Mouse (Mus musculus): ENCODE results near the gene Miga2. TPM values are rescaled to one million over a fixed set of nuclear protein-coding genes. Genes with fewer than 3 reads are reported as not detected.

The Miga2 gene
- total and polyA plus RNA-seq, 2 experiments from 2014 or later, result 32.6 to 105 TPM

DNA sequence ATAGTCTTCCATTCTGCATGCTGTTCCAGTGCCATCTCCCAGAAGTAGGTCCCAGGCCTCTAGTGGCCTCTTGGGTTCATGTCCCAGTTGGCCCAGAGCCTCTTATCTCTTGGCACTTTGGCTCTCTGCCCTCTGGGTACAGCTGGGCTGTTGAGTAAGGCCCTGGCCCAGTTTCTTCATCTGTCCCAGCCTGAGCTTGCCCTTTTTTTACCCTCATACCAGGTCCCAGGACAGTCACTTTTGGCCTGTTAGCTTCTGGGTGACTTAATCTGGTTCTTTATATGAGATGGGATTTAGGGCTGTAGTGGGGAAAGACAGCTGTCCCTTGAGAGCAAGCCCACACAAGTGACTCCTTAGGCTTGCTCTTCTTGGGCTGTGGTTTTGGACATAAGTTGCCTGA is 65.1 kb downstream of the Miga2 start:
- no peak for DNase-seq (ENCODE audit: low spot score)
- Histone ChIP-seq H3K27me3 (ENCODE audit: control insufficient read depth, insufficient read depth, low read length) (no peaks in the 10 kb centered on the region), H3K4me3 (ENCODE audit: low read depth, low read length) (no peak overlapping the region), H3K9me3 (replicated peaks; ENCODE audit: control insufficient read depth, low read length) (no peaks in the 10 kb centered on the region), H3K36me3 (replicated peaks; ENCODE audit: control insufficient read depth, insufficient read depth, low read length) (peaks cover 73% of the 10 kb centered on the region), H3K9ac (replicated peaks; ENCODE audit: low read depth, low read length) (no peak overlapping the region), H3K27ac (ENCODE audit: low read depth) (peak overlapping the region; percentile 30; the same call in 1 of the 2 replicates), H3K4me2 (ENCODE audit: low read depth, low read length) (no peak overlapping the region), H3K4me1 (ENCODE audit: control insufficient read depth, insufficient read depth) (no peaks in the 10 kb centered on the region)
- TF ChIP-seq CTCF (IDR thresholded peaks at IDR 0.05; ENCODE audit: low read depth) (no peak), EP300 (IDR thresholded peaks at IDR 0.05; ENCODE audit: low read depth) (no peak)
- ATAC-seq (ENCODE audit: insufficient read depth, low read depth), result peak; percentile 61

Small RNA genes lying within 50 kb of the gene (microRNA-seq; reads per million reads assigned to microRNA genes)
- not detected for gene Gm47292

Other genes starting within 250 kb of the Miga2 start
- gene Zer1, start 239.6 kb upstream of the Miga2 start, total RNA-seq (2014; rRNA removed; ENCODE audit: low replicate concordance), result 31.2 and 32.4 TPM in 2 replicates
- gene Zer1, start 239.6 kb upstream of the Miga2 start, polyA plus RNA-seq (2015; fragmentation: Nextera tagmentation; extraction: Ambion mirVana), result 3.7 and 4.1 TPM in 2 replicates
- 21.4 and 29.5 TPM in 2 replicates for gene Tbc1d13, start 230.5 kb upstream of the Miga2 start, total RNA-seq (2014; rRNA removed; ENCODE audit: low replicate concordance)
- gene Tbc1d13, start 230.5 kb upstream of the Miga2 start, polyA plus RNA-seq (2015; fragmentation: Nextera tagmentation; extraction: Ambion mirVana), result 2.9 and 3.0 TPM in 2 replicates
- gene Endog, start 192.7 kb upstream of the Miga2 start, total RNA-seq (2014; rRNA removed; ENCODE audit: low replicate concordance), result 124 and 127 TPM in 2 replicates
- 72.9 and 73.0 TPM in 2 replicates for gene Endog, start 192.7 kb upstream of the Miga2 start, polyA plus RNA-seq (2015; fragmentation: Nextera tagmentation; extraction: Ambion mirVana)
- gene Spout1, start 185.8 kb upstream of the Miga2 start, total RNA-seq (2014; rRNA removed; ENCODE audit: low replicate concordance), result 16.3 and 20.5 TPM in 2 replicates
- 13.6 and 15.2 TPM in 2 replicates for gene Spout1, start 185.8 kb upstream of the Miga2 start, polyA plus RNA-seq (2015; fragmentation: Nextera tagmentation; extraction: Ambion mirVana)
- 76.8 and 81.2 TPM in 2 replicates for gene Kyat1, start 158.4 kb upstream of the Miga2 start, total RNA-seq (2014; rRNA removed; ENCODE audit: low replicate concordance)
- 50.7 and 51.7 TPM in 2 replicates for gene Kyat1, start 158.4 kb upstream of the Miga2 start, polyA plus RNA-seq (2015; fragmentation: Nextera tagmentation; extraction: Ambion mirVana)
- 50.8 and 66.2 TPM in 2 replicates for gene Lrrc8a, start 126.5 kb upstream of the Miga2 start, total RNA-seq (2014; rRNA removed; ENCODE audit: low replicate concordance)
- gene Lrrc8a, start 126.5 kb upstream of the Miga2 start, polyA plus RNA-seq (2015; fragmentation: Nextera tagmentation; extraction: Ambion mirVana), result 43.5 and 46.4 TPM in 2 replicates
- 13.9 TPM in 1 of 2 replicates, not detected in the other for gene Gm28035, start 123.7 kb upstream of the Miga2 start, total RNA-seq (2014; rRNA removed; ENCODE audit: low replicate concordance)
- 0.10 and 0.12 TPM in 2 replicates for gene Gm28035, start 123.7 kb upstream of the Miga2 start, polyA plus RNA-seq (2015; fragmentation: Nextera tagmentation; extraction: Ambion mirVana)
- gene Phyhd1, start 98.0 kb upstream of the Miga2 start, total RNA-seq (2014; rRNA removed; ENCODE audit: low replicate concordance), result 12.9 and 47.1 TPM in 2 replicates
- 14.7 and 15.9 TPM in 2 replicates for gene Phyhd1, start 98.0 kb upstream of the Miga2 start, polyA plus RNA-seq (2015; fragmentation: Nextera tagmentation; extraction: Ambion mirVana)
- not detected in 2 replicates for gene Gm28038, start 83.2 kb upstream of the Miga2 start, total RNA-seq (2014; rRNA removed; ENCODE audit: low replicate concordance)
- not detected in 2 replicates for gene Gm28038, start 83.2 kb upstream of the Miga2 start, polyA plus RNA-seq (2015; fragmentation: Nextera tagmentation; extraction: Ambion mirVana)
- 45.4 and 53.8 TPM in 2 replicates for gene Dolk, start 77.9 kb upstream of the Miga2 start, total RNA-seq (2014; rRNA removed; ENCODE audit: low replicate concordance)
- gene Dolk, start 77.9 kb upstream of the Miga2 start, polyA plus RNA-seq (2015; fragmentation: Nextera tagmentation; extraction: Ambion mirVana), result 27.2 and 32.8 TPM in 2 replicates
- 24.6 and 32.3 TPM in 2 replicates for gene Nup188, start 77.8 kb upstream of the Miga2 start, total RNA-seq (2014; rRNA removed; ENCODE audit: low replicate concordance)
- gene Nup188, start 77.8 kb upstream of the Miga2 start, polyA plus RNA-seq (2015; fragmentation: Nextera tagmentation; extraction: Ambion mirVana), result 10.5 and 11.0 TPM in 2 replicates
- 204 and 234 TPM in 2 replicates for gene Sh3glb2, start 4.9 kb upstream of the Miga2 start, total RNA-seq (2014; rRNA removed; ENCODE audit: low replicate concordance)
- gene Sh3glb2, start 4.9 kb upstream of the Miga2 start, polyA plus RNA-seq (2015; fragmentation: Nextera tagmentation; extraction: Ambion mirVana), result 89.5 and 93.8 TPM in 2 replicates
- 40.6 and 56.4 TPM in 2 replicates for gene Dolpp1, start 28.0 kb downstream of the Miga2 start, total RNA-seq (2014; rRNA removed; ENCODE audit: low replicate concordance)
- 14.4 and 15.0 TPM in 2 replicates for gene Dolpp1, start 28.0 kb downstream of the Miga2 start, polyA plus RNA-seq (2015; fragmentation: Nextera tagmentation; extraction: Ambion mirVana)
- gene Crat, start 51.6 kb downstream of the Miga2 start, total RNA-seq (2014; rRNA removed; ENCODE audit: low replicate concordance), result 351 and 413 TPM in 2 replicates
- gene Crat, start 51.6 kb downstream of the Miga2 start, polyA plus RNA-seq (2015; fragmentation: Nextera tagmentation; extraction: Ambion mirVana), result 263 and 266 TPM in 2 replicates
- 109 and 112 TPM in 2 replicates for gene Ptpa, start 51.8 kb downstream of the Miga2 start, total RNA-seq (2014; rRNA removed; ENCODE audit: low replicate concordance)
- gene Ptpa, start 51.8 kb downstream of the Miga2 start, polyA plus RNA-seq (2015; fragmentation: Nextera tagmentation; extraction: Ambion mirVana), result 92.4 TPM in 2 replicates
- 12.4 and 12.5 TPM in 2 replicates for gene Ier5l, start 110.0 kb downstream of the Miga2 start, total RNA-seq (2014; rRNA removed; ENCODE audit: low replicate concordance)
- gene Ier5l, start 110.0 kb downstream of the Miga2 start, polyA plus RNA-seq (2015; fragmentation: Nextera tagmentation; extraction: Ambion mirVana), result 0.94 and 1.2 TPM in 2 replicates
- gene Cstad, start 230.8 kb downstream of the Miga2 start, total RNA-seq (2014; rRNA removed; ENCODE audit: low replicate concordance), result not detected in 2 replicates
- gene Cstad, start 230.8 kb downstream of the Miga2 start, polyA plus RNA-seq (2015; fragmentation: Nextera tagmentation; extraction: Ambion mirVana), result 3.1 and 3.6 TPM in 2 replicates

All from heart, postnatal 0 days (tissue).